Mouse (Mus musculus) heart, embryonic 13.5 days (tissue): Measurements from ENCODE around the gene Fam3c. TPM values are rescaled to one million over a fixed set of nuclear protein-coding genes. Genes with fewer than 3 reads are reported as not detected.

ENCODE experiments used
- ATAC-seq: fragments of 200-750 bp; cut with Nextera tagmentation; 2 replicates; pipeline ENCODE4 v1.8.0; 2017; ENCODE audit warnings: moderate TSS enrichment; ENCODE audit not compliant: insufficient number of reproducible peaks, low FRiP score, low TSS enrichment; ENCODE audit errors: extremely low read depth
- H3K27ac ChIP-seq: fragments of 300-500 bp; sonication (generic); replicated peaks from 2 replicates; pipeline ENCODE4 v1.5.1; 2015; ENCODE audit warnings: moderate library complexity, mild to moderate bottlenecking, inconsistent platforms
- H3K27me3 ChIP-seq: fragments of 300-500 bp; sonication (generic); replicated peaks from 2 replicates; pipeline ENCODE4 v1.6.1; 2015; ENCODE audit warnings: mild to moderate bottlenecking, inconsistent platforms
- H3K36me3 ChIP-seq: fragments of 300-500 bp; sonication (generic); 2 replicates; pipeline ENCODE4 v1.6.1; 2015; ENCODE audit warnings: mild to moderate bottlenecking, inconsistent platforms
- H3K4me1 ChIP-seq: fragments of 300-500 bp; sonication (generic); 2 replicates; pipeline ENCODE4 v1.6.1; 2015; ENCODE audit warnings: inconsistent platforms
- H3K4me2 ChIP-seq: fragments of 300-500 bp; sonication (generic); 2 replicates; pipeline ENCODE4 v1.6.1; 2015; ENCODE audit warnings: inconsistent platforms, mild to moderate bottlenecking, moderate library complexity
- H3K4me3 ChIP-seq: fragments of 300-500 bp; sonication (generic); 2 replicates; pipeline ENCODE4 v1.5.1; 2015; ENCODE audit warnings: moderate library complexity, mild to moderate bottlenecking, inconsistent platforms
- H3K9ac ChIP-seq: fragments of 300-500 bp; sonication (generic); 2 replicates; pipeline ENCODE4 v1.6.1; 2015; ENCODE audit warnings: inconsistent platforms, mild to moderate bottlenecking, moderate library complexity
- H3K9me3 ChIP-seq: fragments of 300-500 bp; sonication (generic); 2 replicates; pipeline ENCODE4 v1.6.1; 2016; ENCODE audit warnings: inconsistent platforms
- WGBS: fragments of 180-500 bp; shearing (Covaris S2); methylation state at CpG from one replicate; pipeline ENCODE4 v1.1.7; 2015; ENCODE audit warnings: mixed read lengths; 5-methylcytosine and 5-hydroxymethylcytosine counted together
- polyA plus RNA-seq: library from polyadenylated mRNA; unstranded; fragments of >200 nt; fragmentation: Nextera tagmentation; extraction: Ambion mirVana; gene quantifications from 2 replicates; pipeline ENCODE4 v1.2.1, GENCODE M21; 2015

The Fam3c gene
- 43.1 and 48.1 TPM in 2 replicates for polyA plus RNA-seq

DNA sequence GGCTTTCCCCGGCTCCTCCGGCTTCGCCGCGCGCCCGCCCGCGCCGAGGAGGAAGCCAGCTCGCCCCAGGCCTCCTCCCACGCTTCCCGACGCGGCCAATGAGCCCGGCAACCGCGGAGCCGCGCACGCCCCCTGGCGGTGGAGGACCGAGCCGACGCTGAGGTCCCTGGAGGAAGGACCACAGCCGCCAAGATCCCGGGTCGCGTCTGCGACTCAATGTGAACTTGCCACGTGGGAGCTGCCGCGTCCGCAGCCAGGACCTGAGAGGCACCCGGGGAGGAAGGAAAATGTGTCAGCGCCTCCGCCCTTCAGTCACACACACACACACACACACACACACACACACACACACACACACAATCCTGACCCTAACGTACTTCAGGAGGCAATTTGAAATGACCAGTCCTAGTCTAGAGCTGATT lies at the start of gene Fam3c:
TSS of gene Fam3c (minus strand) at position 158 of the 422 bp plus-strand sequence.
- ATAC-seq: peak; percentile 92
- Histone ChIP-seq H3K27me3 (no peaks in the 10 kb centered on the region), H3K4me2 (peak within 1 kb of the TSS; percentile 77), H3K36me3 (no peaks in the 10 kb centered on the region), H3K9ac (peak within 1 kb of the TSS; percentile 92), H3K4me1 (peaks cover 27% of the 10 kb centered on the region), H3K9me3 (0 out of 2 replicates have a peak, but pooled peaks cover 4% of the 10 kb centered on the region), H3K27ac (peak within 1 kb of the TSS; percentile 83), H3K4me3 (peak within 1 kb of the TSS; percentile 87)
- WGBS: 0% methylated on average over 31 of the region's 38 CpGs

DNA sequence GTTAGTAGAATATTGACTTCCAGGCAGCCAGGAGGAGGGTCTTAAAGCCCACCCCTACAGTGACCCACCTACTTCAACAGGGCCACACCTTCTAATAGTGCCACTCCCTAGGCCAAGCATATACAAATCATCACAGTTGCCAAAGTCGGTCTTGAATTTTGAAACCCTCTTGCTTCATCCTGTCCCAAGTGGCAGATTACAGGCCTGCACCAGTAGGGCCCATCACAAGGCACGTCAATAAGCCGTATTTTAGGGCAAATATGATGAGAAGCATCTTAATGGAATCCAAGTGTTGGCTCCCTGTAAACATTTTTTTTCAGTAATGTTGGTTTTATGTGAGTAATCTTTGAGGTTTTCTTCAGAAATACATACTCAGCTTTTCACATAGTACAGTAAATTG lies 49.0 kb upstream of the Fam3c start:
- H3K36me3 ChIP-seq: no peaks in the 10 kb centered on the region
- H3K4me3 ChIP-seq: no peak overlapping the region

DNA sequence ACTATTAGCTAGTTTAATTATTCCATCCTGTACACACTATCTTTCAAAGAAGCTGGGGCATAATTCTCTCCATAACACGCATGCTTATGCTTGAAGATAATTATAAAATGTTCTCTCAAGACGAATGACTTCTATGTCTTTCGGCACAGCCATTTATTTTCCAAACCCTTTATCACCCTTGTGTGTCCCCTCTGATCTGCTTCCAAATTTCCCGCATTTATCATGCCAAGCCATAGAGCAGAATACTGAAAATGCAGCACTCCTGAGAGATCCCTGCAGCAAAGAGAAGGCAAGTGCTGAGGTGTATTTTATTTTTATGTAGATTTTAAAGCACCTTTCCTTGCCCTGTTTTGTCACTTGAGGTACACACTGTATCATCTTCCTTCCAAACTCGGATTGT lies 47.7 kb upstream of the Fam3c start:
- H3K9me3 ChIP-seq: no peaks in the 10 kb centered on the region
- no peaks in the 10 kb centered on the region for H3K4me1 ChIP-seq
- no peak overlapping the region for H3K4me2 ChIP-seq
- H3K27me3 ChIP-seq: no peaks in the 10 kb centered on the region
- 66% methylated on average over 5 of the region's 5 CpGs for WGBS
- no peak overlapping the region for H3K27ac ChIP-seq
- H3K36me3 ChIP-seq: no peaks in the 10 kb centered on the region
- no peak overlapping the region for H3K9ac ChIP-seq
- no peak for ATAC-seq
- H3K4me3 ChIP-seq: no peak overlapping the region

More for the DNA sequence above, 49.0 kb upstream of the Fam3c start:
- H3K27me3 ChIP-seq: no peaks in the 10 kb centered on the region
- WGBS: 83% methylated on average over 3 of the region's 3 CpGs
- no peaks in the 10 kb centered on the region for H3K4me1 ChIP-seq
- H3K27ac ChIP-seq: no peak overlapping the region
- no peak overlapping the region for H3K9ac ChIP-seq
- H3K4me2 ChIP-seq: no peak overlapping the region
- ATAC-seq: no peak
- H3K9me3 ChIP-seq: no peaks in the 10 kb centered on the region

DNA sequence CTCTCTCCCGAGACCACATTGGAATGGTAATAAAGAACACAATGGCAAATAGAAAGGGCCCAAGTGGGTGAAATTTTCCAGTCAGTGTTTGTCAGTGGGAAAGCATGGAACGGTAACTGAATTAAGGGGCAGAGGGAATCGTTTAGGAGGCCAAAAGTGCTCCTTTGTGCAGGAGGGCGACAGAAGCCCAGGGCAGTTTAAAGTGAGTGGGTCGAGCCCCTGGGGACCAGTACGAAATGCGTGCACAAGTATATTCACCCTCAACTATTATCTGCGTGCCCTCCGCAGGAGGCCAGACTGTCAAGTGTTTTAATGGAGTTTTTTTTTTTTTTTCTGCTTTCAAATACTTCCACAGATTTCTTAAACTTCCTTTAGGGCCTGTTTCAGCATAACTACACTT lies 47.3 kb upstream of the Fam3c start:
- ATAC-seq: no peak
- no peaks in the 10 kb centered on the region for H3K9me3 ChIP-seq
- H3K36me3 ChIP-seq: no peaks in the 10 kb centered on the region
- no peak overlapping the region for H3K9ac ChIP-seq
- H3K27ac ChIP-seq: no peak overlapping the region
- no peak overlapping the region for H3K4me2 ChIP-seq
- no peaks in the 10 kb centered on the region for H3K4me1 ChIP-seq
- 74% methylated on average over 9 of the region's 9 CpGs for WGBS
- H3K4me3 ChIP-seq: no peak overlapping the region
- H3K27me3 ChIP-seq: no peaks in the 10 kb centered on the region

DNA sequence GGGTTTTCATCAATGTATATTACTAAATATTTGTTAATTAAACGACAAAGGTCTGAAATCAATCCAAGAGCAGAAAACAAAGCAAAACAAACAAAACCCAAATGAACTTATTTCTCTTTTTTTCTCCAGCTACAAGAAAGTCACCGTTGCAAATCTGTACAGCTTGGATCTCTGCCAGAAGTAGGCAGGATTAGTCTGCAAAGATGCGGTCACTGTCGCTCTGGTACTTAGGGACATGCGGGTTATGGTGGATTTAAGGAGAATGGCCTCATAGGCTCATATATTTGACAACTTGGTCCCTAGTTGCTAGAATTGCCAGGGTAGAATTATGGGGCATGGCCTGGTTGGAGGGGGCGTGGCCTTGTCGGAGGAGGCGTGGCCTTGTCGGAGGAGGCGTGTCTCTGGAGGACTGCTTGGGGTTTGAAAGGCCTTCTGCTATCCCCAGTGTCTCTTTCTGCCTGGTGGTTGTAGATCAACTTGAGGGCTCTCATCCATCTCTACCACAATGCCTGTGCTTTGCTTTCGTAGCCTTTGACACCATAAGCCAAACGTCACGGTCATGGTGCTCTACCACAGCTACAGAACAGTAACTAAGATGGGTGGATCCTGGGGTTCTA lies 46.6 kb upstream of the Fam3c start:
- Histone ChIP-seq H3K4me1 (no peaks in the 10 kb centered on the region), H3K9me3 (no peaks in the 10 kb centered on the region), H3K36me3 (no peaks in the 10 kb centered on the region), H3K27me3 (no peaks in the 10 kb centered on the region), H3K27ac (no peak overlapping the region), H3K4me2 (no peak overlapping the region), H3K9ac (no peak overlapping the region), H3K4me3 (no peak overlapping the region)
- WGBS: 75% methylated on average over 13 of the region's 13 CpGs
- no peak for ATAC-seq

DNA sequence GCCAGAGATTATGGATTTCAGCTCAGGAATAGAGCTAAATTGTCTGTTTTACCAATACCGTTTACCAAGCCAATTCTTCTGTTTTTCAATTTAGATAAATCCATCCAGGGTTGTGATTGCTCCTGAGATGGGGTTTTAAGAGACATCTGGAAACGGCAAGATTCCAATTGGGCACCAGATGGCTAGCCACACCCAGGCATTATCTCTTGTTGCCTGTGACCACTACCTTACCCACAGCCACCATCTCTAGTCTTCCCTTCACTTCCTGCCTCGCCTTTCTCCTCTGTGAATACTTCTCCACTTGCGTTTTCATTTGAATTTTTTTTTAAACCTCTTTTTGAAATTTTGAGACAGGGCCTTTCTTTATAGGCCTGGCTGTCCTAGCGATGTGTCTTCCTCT lies 46.0 kb upstream of the Fam3c start:
- Histone ChIP-seq H3K4me3 (no peak overlapping the region), H3K9ac (no peak overlapping the region), H3K36me3 (no peaks in the 10 kb centered on the region), H3K9me3 (no peaks in the 10 kb centered on the region), H3K27me3 (no peaks in the 10 kb centered on the region), H3K4me1 (no peaks in the 10 kb centered on the region), H3K27ac (no peak overlapping the region), H3K4me2 (no peak overlapping the region)
- ATAC-seq: no peak
- 66% methylated on average over 5 of the region's 5 CpGs for WGBS

DNA sequence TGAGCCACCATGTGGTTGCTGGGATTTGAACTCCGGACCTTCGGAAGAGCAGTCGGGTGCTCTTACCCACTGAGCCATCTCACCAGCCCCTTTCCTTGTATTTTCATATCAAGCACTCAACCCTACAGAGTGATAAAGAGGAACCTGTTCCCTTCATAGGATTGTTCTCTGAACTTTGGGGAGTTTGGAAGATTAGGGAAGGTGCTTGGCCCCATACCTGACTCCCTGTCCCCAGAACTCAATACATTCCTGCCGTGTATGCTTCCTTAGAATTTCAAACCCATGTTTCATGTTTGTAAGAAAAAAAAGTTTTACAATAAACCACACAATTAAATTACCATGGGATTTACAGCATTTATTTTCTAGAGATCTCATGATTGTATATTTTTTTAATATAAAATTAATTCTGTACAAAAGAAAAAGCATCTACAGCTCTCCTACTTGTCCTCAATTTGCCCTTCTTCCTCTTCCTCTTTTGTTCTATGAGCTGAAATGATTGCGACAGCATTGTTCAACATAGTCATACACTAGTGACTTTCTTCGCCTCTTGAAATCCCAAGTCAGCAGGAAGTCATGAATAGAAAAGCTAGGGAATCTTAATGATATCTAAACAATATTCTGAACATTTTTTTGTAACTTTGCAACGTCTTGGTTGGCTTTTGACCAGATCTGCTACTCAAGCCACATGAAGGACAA lies 42.2 kb upstream of the Fam3c start:
- H3K4me2 ChIP-seq: no peak overlapping the region
- no peaks in the 10 kb centered on the region for H3K36me3 ChIP-seq
- no peaks in the 10 kb centered on the region for H3K27me3 ChIP-seq
- H3K27ac ChIP-seq: no peak overlapping the region
- no peak overlapping the region for H3K9ac ChIP-seq
- H3K9me3 ChIP-seq: no peaks in the 10 kb centered on the region
- no peak overlapping the region for H3K4me3 ChIP-seq
- H3K4me1 ChIP-seq: no peaks in the 10 kb centered on the region
- no peak for ATAC-seq
- 83% methylated on average over 7 of the region's 7 CpGs for WGBS

DNA sequence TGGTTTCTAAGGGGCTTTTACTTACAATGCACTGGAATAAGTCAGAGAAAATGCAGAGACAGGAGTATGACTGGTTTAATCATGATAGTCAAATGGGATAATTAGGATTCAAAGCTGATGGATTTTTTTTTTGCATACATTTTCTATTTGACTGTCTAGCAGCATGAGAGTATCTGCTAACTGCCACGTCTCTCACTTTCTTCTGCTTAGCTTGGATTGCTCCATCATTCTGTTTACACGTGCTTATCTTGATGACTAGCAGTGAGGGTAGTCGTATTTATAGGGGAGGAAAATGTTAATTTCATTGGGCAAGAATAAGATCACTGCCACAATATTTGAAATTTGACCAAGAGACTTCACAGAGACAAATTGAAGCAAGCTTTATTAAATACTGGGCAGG lies 39.2 kb upstream of the Fam3c start:
- 35% methylated on average over 3 of the region's 3 CpGs for WGBS
- H3K4me1 ChIP-seq: no peaks in the 10 kb centered on the region; the same call in 1 of the 2 replicates
- ATAC-seq: no peak

DNA sequence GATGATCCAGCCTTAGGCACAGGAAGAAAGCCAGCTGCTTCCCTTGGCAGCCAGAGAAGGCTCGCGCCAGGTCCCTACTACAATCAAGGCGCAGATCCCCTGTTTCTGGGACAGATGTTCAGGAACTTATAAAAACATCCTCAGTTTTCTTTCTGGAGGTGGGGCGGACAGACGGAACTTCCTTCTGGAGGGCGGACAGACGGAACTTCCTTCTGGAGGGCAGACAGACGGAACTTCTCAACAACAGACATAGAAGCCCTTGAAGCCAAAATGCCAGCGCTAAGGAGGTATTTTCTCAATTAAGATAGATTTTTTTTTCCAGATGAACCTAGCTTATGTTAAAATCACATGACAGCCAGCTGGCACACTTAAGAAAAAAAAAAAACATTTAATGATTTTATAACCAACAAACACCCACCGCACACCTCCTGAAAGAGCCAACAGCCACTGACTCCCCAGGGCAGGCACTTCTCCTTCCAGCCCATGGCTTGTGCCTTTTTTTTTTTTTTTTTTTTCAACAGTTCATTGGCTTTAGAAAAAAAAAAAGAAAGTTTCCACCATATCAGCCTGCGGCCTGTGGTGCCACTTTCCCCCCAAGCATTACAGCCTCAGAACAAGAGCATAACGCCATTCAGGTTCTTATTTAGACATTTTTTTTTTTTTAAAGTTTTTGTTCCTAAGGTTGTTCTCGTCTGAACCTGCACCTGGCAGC lies 34.8 kb upstream of the Fam3c start:
- ATAC-seq: no peak
- no peak overlapping the region for H3K9ac ChIP-seq
- no peaks in the 10 kb centered on the region for H3K27me3 ChIP-seq
- H3K9me3 ChIP-seq: no peaks in the 10 kb centered on the region
- no peak overlapping the region for H3K4me3 ChIP-seq
- 0 out of 2 replicates have a peak overlapping the region, but pooled peaks have one; percentile 20 for H3K27ac ChIP-seq
- H3K4me2 ChIP-seq: 0 out of 2 replicates have a peak overlapping the region, but pooled peaks have one; percentile 13
- no peaks in the 10 kb centered on the region; the same call in 1 of the 2 replicates for H3K4me1 ChIP-seq
- WGBS: 61% methylated on average over 13 of the region's 13 CpGs
- no peaks in the 10 kb centered on the region for H3K36me3 ChIP-seq

More for the DNA sequence above, 39.2 kb upstream of the Fam3c start:
- no peaks in the 10 kb centered on the region for H3K27me3 ChIP-seq
- no peaks in the 10 kb centered on the region for H3K36me3 ChIP-seq
- no peak overlapping the region for H3K27ac ChIP-seq
- no peak overlapping the region for H3K9ac ChIP-seq
- no peaks in the 10 kb centered on the region for H3K9me3 ChIP-seq
- H3K4me2 ChIP-seq: no peak overlapping the region
- H3K4me3 ChIP-seq: no peak overlapping the region

DNA sequence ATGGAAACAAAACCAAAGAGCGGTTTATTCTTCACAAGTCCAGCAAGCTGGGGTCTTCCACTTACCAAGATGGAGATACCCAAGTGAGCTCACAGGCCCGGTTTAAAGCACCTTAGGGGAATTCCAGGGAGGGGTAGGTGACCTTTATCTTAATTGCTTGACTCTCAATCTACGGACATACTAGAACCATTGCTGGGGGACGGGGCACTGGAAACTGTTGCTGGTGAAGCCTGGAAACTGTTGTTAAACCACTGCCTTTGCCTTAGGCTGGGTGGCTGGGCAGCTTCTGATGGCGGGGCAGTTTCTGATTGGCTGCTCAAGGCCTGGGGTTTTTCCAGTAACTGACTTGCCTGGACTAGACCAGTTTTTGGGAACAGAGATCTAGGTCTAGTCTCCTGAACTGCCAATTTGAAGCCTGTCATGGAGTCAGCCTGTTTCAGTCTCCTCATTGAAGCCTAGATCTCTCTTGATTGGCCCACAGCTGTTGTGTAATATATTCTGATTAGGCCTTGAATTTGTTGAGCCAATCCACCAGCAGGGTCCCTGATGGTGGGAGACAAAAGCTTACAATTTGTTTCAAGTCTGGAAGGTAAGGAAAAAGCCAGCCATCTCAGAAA lies 29.3 kb upstream of the Fam3c start:
- 82% methylated on average over 5 of the region's 5 CpGs for WGBS
- no peak for ATAC-seq
- H3K4me3 ChIP-seq: no peak overlapping the region

DNA sequence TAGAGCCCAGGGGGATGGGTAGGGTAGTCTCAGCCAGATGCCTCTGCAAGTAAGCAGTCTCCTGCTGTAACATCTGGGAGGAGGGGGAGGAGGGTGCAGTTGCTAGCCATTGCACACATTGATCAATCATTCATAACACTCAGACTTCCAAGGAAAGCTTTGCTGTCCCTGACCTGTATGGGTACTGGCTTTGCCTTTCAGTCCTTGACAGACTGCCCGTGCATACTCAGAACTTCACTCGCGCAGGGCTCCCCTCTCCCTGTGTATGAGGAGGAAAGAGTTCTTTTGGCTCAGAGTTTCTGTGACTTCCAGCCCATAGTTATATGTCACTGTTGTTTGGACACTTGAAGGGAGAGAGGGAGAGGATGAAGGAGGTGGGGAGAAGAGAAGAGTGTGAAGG lies 24.2 kb upstream of the Fam3c start:
- WGBS: 78% methylated on average over 3 of the region's 3 CpGs
- Histone ChIP-seq H3K27ac (no peak overlapping the region), H3K4me3 (no peak overlapping the region), H3K4me2 (no peak overlapping the region), H3K27me3 (no peaks in the 10 kb centered on the region), H3K9me3 (no peaks in the 10 kb centered on the region), H3K9ac (no peak overlapping the region), H3K4me1 (no peaks in the 10 kb centered on the region), H3K36me3 (no peaks in the 10 kb centered on the region)
- ATAC-seq: no peak

More for the DNA sequence above, 29.3 kb upstream of the Fam3c start:
- H3K4me1 ChIP-seq: no peaks in the 10 kb centered on the region
- no peaks in the 10 kb centered on the region for H3K27me3 ChIP-seq
- H3K9ac ChIP-seq: no peak overlapping the region
- H3K27ac ChIP-seq: no peak overlapping the region
- H3K36me3 ChIP-seq: no peaks in the 10 kb centered on the region
- H3K9me3 ChIP-seq: no peaks in the 10 kb centered on the region
- H3K4me2 ChIP-seq: no peak overlapping the region
